ENCODE assay signal across 8 mouse cellular contexts in genomic region chr9:107644495-107645152, GRCm38 (mm10). TPM values are rescaled to one million over a fixed set of nuclear protein-coding genes. Genes with fewer than 3 reads are reported as not detected.
A peak's percentile ranks its signal among the peaks of the same experiment; 100 is the strongest.
DNase-seq lines count a peak whose midpoint lies in the region; ATAC-seq lines count a peak whose summit lies in the region.

No protein-coding gene starts in this region.

- peak overlapping the region; percentile 58 for H3K9ac ChIP-seq in hindbrain, embryonic 11.5 days (ENCODE audit: low read depth, low read length)

- H3K27ac ChIP-seq in hindbrain, embryonic 11.5 days (ENCODE audit: low read depth, low read length) = 0 out of 2 replicates have a peak overlapping the region, but pooled peaks have one; percentile 14

- no peaks in the 10 kb centered on the region for H3K9me3 ChIP-seq in hindbrain, embryonic 11.5 days (ENCODE audit: control insufficient read depth, low read length)

- peaks cover 3% of the 10 kb centered on the region for H3K4me1 ChIP-seq in hindbrain, embryonic 11.5 days (replicated peaks; ENCODE audit: control insufficient read depth, insufficient read depth, low read length)

- H3K27me3 ChIP-seq in hindbrain, embryonic 11.5 days (ENCODE audit: control insufficient read depth, insufficient read depth, low read length) = no peaks in the 10 kb centered on the region

- H3K4me2 ChIP-seq in hindbrain, embryonic 11.5 days (replicated peaks; ENCODE audit: low read depth, low read length) = peak overlapping the region; percentile 47

- DNase-seq in MN1 (ENCODE audit: low spot score) = peak; percentile 91
- peak; percentile 93 for DNase-seq in cerebellum, adult 9-10 months
- DNase-seq in frontal cortex, adult 2 months (ENCODE audit: extremely low spot score in 1 of 2, low spot score in 1 of 2) = peak; percentile 72 to 96
- DNase-seq in hindbrain, embryonic 11.5 days (ENCODE audit: low spot score) = peak; percentile 98
- peak; percentile 90 for DNase-seq in layer of hippocampus, postnatal 14 days (ENCODE audit: low spot score in 2 of 2)
- DNase-seq in lung, postnatal 14 days = peak; percentile 96
- DNase-seq in ovary, postnatal 36 days (ENCODE audit: low spot score) = peak; percentile 91
- DNase-seq in thymus, postnatal 14 days = peak; percentile 95

- peak; percentile 76 for ATAC-seq in hindbrain, embryonic 11.5 days (ENCODE audit: low FRiP score)

- WGBS in hindbrain, embryonic 11.5 days = 5% methylated on average over 35 of the region's 35 CpGs

- H3K36me3 ChIP-seq in hindbrain, embryonic 11.5 days (ENCODE audit: control insufficient read depth, insufficient read depth, low read length) = no peaks in the 10 kb centered on the region

- peak overlapping the region; percentile 27; the same call in 1 of the 2 replicates for H3K4me3 ChIP-seq in hindbrain, embryonic 11.5 days (ENCODE audit: low read depth, low read length)

RNA-seq across cellular contexts. Expression of gene Gnai2, which starts 9.5 kb away (rescaled TPM):
- 334 and 351 TPM in 2 replicates for polyA plus RNA-seq in frontal cortex, adult 2 months (2012; rRNA removed)
- 529 and 534 TPM in 2 replicates for polyA plus RNA-seq in hindbrain, embryonic 11.5 days (2014; fragmentation: Nextera tagmentation; extraction: Ambion mirVana)
- total RNA-seq in layer of hippocampus, postnatal 14 days (2021) = 100 to 1,000 TPM; 215 to 224 TPM

RNA-seq across cellular contexts. Expression of gene Slc38a3, which starts 24.7 kb away (rescaled TPM):
- polyA plus RNA-seq in frontal cortex, adult 2 months (2012; rRNA removed) = 256 and 260 TPM in 2 replicates
- 8.0 and 9.8 TPM in 2 replicates for polyA plus RNA-seq in hindbrain, embryonic 11.5 days (2014; fragmentation: Nextera tagmentation; extraction: Ambion mirVana)
- 10 to 100 TPM; 83.3 to 98.4 TPM for total RNA-seq in layer of hippocampus, postnatal 14 days (2021)

RNA-seq across cellular contexts. Expression of gene Gnat1, which starts 34.9 kb away (rescaled TPM):
- 0.15 and 0.28 TPM in 2 replicates for polyA plus RNA-seq in frontal cortex, adult 2 months (2012; rRNA removed)
- polyA plus RNA-seq in hindbrain, embryonic 11.5 days (2014; fragmentation: Nextera tagmentation; extraction: Ambion mirVana) = 0.84 and 1.2 TPM in 2 replicates
- under 1 TPM in 1 of 2 experiments, not detected in 1; 0.60 TPM for total RNA-seq in layer of hippocampus, postnatal 14 days (2021)

RNA-seq across cellular contexts. Expression of gene Sema3b, which starts 35.6 kb away (rescaled TPM):
- 2.1 and 3.4 TPM in 2 replicates for polyA plus RNA-seq in frontal cortex, adult 2 months (2012; rRNA removed)
- 1.4 and 1.6 TPM in 2 replicates for polyA plus RNA-seq in hindbrain, embryonic 11.5 days (2014; fragmentation: Nextera tagmentation; extraction: Ambion mirVana)
- total RNA-seq in layer of hippocampus, postnatal 14 days (2021) = 1 to 10 TPM; 2.0 to 4.9 TPM

RNA-seq across cellular contexts. Expression of gene Ifrd2, which starts 57.2 kb away (rescaled TPM):
- 17.5 and 18.8 TPM in 2 replicates for polyA plus RNA-seq in frontal cortex, adult 2 months (2012; rRNA removed)
- 26.9 and 27.7 TPM in 2 replicates for polyA plus RNA-seq in hindbrain, embryonic 11.5 days (2014; fragmentation: Nextera tagmentation; extraction: Ambion mirVana)
- 10 to 100 TPM; 12.1 to 13.0 TPM for total RNA-seq in layer of hippocampus, postnatal 14 days (2021)

Comparison
In these comparisons a context has a peak if more than half of its experiments do, and no peak if none do; other contexts are left out.
1. Peak in every context shown above with its lines: DNase-seq, ATAC-seq, H3K4me3 ChIP-seq and H3K27ac ChIP-seq.
2. RNA of gene Slc38a3, which starts 24.7 kb away (polyA plus RNA-seq): 256 to 260 TPM in frontal cortex, adult 2 months; 8.0 to 9.8 TPM in hindbrain, embryonic 11.5 days; every median in the first group is over 10 times any median in the second.